Mouse (Mus musculus) limb, embryonic 13.5 days (tissue): ENCODE results near the gene Asxl1. TPM values are rescaled to one million over a fixed set of nuclear protein-coding genes. Genes with fewer than 3 reads are reported as not detected.
"Not testable (repeated sequence)": the region's sequence is repeated elsewhere in the genome, so short reads cannot be mapped to it uniquely, and the experiment has no call there.

ENCODE experiments used
- ATAC-seq: fragments of 200-750 bp; cut with Nextera tagmentation; 2 replicates; pipeline ENCODE4 v1.8.0; 2017; ENCODE audit warnings: low read depth, moderate number of reproducible peaks, moderate TSS enrichment; ENCODE audit not compliant: low FRiP score
- H3K27ac ChIP-seq: fragments of 300-500 bp; sonication (generic); 2 replicates; pipeline ENCODE4 v1.5.1; 2015; ENCODE audit warnings: inconsistent platforms, mild to moderate bottlenecking, moderate library complexity
- H3K27me3 ChIP-seq: fragments of 300-500 bp; sonication (generic); 2 replicates; pipeline ENCODE4 v1.6.1; 2015; ENCODE audit warnings: mild to moderate bottlenecking, inconsistent platforms
- H3K36me3 ChIP-seq: fragments of 300-500 bp; sonication (generic); 2 replicates; pipeline ENCODE4 v1.6.1; 2015; ENCODE audit warnings: inconsistent platforms, mild to moderate bottlenecking, moderate library complexity
- H3K4me1 ChIP-seq: fragments of 300-500 bp; sonication (generic); 2 replicates; pipeline ENCODE4 v1.6.1; 2015; ENCODE audit warnings: inconsistent platforms
- H3K4me2 ChIP-seq: fragments of 300-500 bp; sonication (generic); replicated peaks from 2 replicates; pipeline ENCODE4 v1.6.1; 2015; ENCODE audit warnings: inconsistent platforms, mild to moderate bottlenecking, moderate library complexity
- H3K4me3 ChIP-seq: fragments of 300-500 bp; sonication (generic); 2 replicates; pipeline ENCODE4 v1.5.1; 2015; ENCODE audit warnings: moderate library complexity, mild to moderate bottlenecking, inconsistent platforms
- H3K9ac ChIP-seq: fragments of 300-500 bp; sonication (generic); 2 replicates; pipeline ENCODE4 v1.6.1; 2015; ENCODE audit warnings: mild to moderate bottlenecking, inconsistent platforms
- H3K9me3 ChIP-seq: fragments of 300-500 bp; sonication (generic); 2 replicates; pipeline ENCODE4 v1.6.1; 2016; ENCODE audit warnings: inconsistent platforms
- WGBS: fragments of 180-500 bp; shearing (Covaris S2); methylation state at CpG from one replicate; pipeline ENCODE4 v1.1.7; 2015; 5-methylcytosine and 5-hydroxymethylcytosine counted together
- polyA plus RNA-seq: library from polyadenylated mRNA; unstranded; fragments of >200 nt; fragmentation: Nextera tagmentation; extraction: Ambion mirVana; gene quantifications from 2 replicates; pipeline ENCODE4 v1.2.1, GENCODE M21; 2015

The Asxl1 gene
- polyA plus RNA-seq, 1 experiment from 2014 or later = 13.2 TPM

- H3K9me3 ChIP-seq = no peaks in the 10 kb centered on the region
- peak overlapping the region; percentile 97 for H3K9ac ChIP-seq
- H3K4me3 ChIP-seq = peak overlapping the region; percentile 86
- H3K4me2 ChIP-seq = peak overlapping the region; percentile 72
- H3K4me1 ChIP-seq = peaks cover 34% of the 10 kb centered on the region
- under 1% methylated on average over 29 of the region's 76 CpGs for WGBS
- no peaks in the 10 kb centered on the region for H3K27me3 ChIP-seq
- H3K27ac ChIP-seq = peak overlapping the region; percentile 99
- ATAC-seq = peak; percentile 37
- peaks cover 12% of the 10 kb centered on the region; the same call in 1 of the 2 replicates for H3K36me3 ChIP-seq
Observed at GRCm38 (mm10) chr2:153346221-153347182, 873 bp downstream of the Asxl1 start.

DNA sequence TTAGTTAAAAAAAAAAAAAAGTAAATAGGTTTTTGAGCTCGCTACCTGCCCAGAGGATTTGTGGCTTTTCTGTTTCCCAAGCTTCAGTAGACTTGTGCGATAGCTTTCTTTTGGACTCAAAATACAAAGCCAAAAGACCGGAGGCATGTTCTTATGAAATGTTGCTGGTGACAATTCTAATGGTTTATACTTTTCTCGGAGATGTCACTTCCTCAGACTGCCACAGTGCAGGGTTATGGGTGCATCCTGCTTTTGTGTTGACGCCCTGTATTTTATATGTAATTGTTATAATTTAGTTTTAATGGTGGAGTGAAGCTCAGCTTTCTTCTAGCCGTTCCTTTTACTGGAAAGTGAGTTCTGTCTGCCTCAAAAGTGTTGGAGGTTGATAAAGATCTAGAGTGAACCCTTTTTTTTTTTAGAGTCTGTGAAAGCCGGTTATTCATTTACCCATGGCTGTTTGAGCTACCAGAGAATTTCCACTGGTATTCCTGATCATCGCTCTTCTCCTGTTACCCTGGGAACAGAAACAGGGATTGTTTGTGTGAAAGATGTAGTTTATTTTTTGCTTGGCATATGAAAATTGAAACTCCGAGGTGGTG is 1.7 kb downstream of the Asxl1 start:
- WGBS = 8% methylated on average over 9 of the region's 9 CpGs
- Histone ChIP-seq H3K4me2 (peak overlapping the region; percentile 72), H3K9ac (peak overlapping the region; percentile 97), H3K27ac (peak overlapping the region; percentile 99), H3K9me3 (no peaks in the 10 kb centered on the region), H3K27me3 (no peaks in the 10 kb centered on the region), H3K4me1 (peaks cover 34% of the 10 kb centered on the region), H3K36me3 (peaks cover 9% of the 10 kb centered on the region), H3K4me3 (peak overlapping the region; percentile 86)
- no peak for ATAC-seq

DNA sequence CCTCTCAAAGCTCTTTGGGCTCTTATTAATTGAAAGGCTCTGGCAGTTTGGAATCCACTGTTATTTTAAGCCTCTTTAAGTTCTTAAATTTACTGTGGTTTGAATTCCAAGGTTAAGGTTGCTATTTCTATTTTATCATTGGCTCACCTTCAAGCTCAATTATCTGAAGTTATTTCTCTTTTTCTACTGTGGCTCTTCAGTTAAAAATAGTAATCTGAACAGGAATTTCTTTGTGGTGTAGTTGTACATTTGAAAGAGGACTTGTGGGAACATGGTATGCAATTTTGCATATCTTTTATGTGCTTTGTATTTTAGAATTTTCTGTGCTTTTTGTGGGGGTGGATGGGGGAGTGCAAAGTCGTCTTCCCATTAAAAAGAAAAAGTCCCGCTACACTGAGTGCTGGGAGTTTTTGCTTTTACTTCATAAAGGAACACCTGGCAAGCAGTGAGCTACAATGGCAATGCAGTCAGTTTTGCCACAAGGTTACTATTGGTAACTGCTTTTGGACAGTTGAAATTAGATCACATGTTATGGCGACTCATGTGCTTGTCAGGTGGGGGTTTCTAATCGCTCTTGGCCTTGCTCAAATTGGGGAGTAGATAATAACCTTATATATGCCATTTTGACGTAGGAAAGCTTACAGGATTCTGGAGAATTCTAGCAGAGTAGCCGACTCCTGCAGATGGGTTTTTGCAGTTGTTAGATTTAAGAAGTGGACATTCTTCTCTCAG is 2.6 kb downstream of the Asxl1 start:
- no peak for ATAC-seq
- H3K4me1 ChIP-seq = peaks cover 34% of the 10 kb centered on the region
- H3K36me3 ChIP-seq = peaks cover 13% of the 10 kb centered on the region
- H3K27me3 ChIP-seq = no peaks in the 10 kb centered on the region
- H3K27ac ChIP-seq = peak overlapping the region; percentile 15; the same call in 1 of the 2 replicates
- no peaks in the 10 kb centered on the region for H3K9me3 ChIP-seq
- H3K9ac ChIP-seq = peak overlapping the region; percentile 31; the same call in 1 of the 2 replicates
- 47% methylated on average over 6 of the region's 6 CpGs for WGBS
- peak overlapping the region; percentile 72 for H3K4me2 ChIP-seq
- H3K4me3 ChIP-seq = peak overlapping the region; percentile 86

GRCm38 (mm10) chr2:153350552-153351181 is 5.0 kb downstream of the Asxl1 start:
- Histone ChIP-seq H3K4me3 (no peak overlapping the region), H3K27ac (peak overlapping the region; percentile 28; the same call in 1 of the 2 replicates)
- WGBS = 36% methylated on average over 6 of the region's 6 CpGs

DNA sequence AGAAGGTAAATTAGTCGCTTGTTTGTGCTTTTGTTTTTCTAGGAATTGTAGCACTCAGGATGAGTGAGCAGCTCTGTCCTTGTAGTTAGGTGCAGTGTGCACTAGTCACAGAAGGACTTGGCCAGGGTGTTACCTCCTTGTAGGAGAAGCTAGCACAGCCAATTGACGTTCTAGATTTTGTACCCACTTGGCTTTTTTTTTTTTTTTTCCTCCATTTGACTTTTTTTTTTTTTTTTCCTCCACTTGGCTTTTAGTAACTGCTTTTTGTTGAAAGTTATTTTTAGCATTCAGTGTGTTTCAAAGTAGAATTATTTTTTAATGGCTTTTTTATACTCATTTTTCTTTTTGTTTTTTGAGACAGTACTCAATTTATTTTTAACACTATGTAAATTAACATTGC is 9.0 kb downstream of the Asxl1 start:
- Histone ChIP-seq H3K4me3 (no peak overlapping the region), H3K9me3 (no peaks in the 10 kb centered on the region), H3K27ac (no peak overlapping the region), H3K9ac (no peak overlapping the region), H3K4me1 (peaks cover 14% of the 10 kb centered on the region), H3K27me3 (no peaks in the 10 kb centered on the region), H3K36me3 (peaks cover 66% of the 10 kb centered on the region), H3K4me2 (no peak overlapping the region)
- ATAC-seq = no peak
- 88% methylated on average over 2 of the region's 2 CpGs for WGBS

More at GRCm38 (mm10) chr2:153350552-153351181, 5.0 kb downstream of the Asxl1 start:
- H3K27me3 ChIP-seq = no peaks in the 10 kb centered on the region
- no peak overlapping the region for H3K9ac ChIP-seq
- peak overlapping the region; percentile 12; the same call in 1 of the 2 replicates for H3K4me2 ChIP-seq
- H3K4me1 ChIP-seq = peaks cover 30% of the 10 kb centered on the region
- no peaks in the 10 kb centered on the region for H3K9me3 ChIP-seq
- peaks cover 30% of the 10 kb centered on the region for H3K36me3 ChIP-seq
- ATAC-seq = no peak

DNA sequence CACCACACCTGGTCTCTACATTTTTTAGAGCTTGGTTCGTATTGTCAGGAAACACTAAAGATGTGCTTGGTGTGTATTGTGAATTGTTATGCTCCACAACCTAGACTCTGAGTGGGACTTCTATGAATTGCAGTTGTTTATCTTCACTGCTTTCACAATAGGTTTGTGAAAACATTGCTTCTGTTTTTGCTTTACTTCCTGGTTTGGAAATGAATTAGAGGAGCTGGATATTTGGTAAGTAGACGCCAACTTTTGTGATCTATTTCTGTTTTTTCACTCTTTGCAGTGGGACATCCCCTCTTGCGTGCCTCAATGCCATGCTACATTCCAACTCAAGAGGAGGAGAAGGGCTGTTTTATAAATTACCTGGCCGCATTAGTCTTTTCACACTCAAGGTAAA is 11.2 kb downstream of the Asxl1 start:
- WGBS = 94% methylated on average over 4 of the region's 4 CpGs
- no peak overlapping the region for H3K4me2 ChIP-seq
- H3K4me3 ChIP-seq = no peak overlapping the region
- H3K4me1 ChIP-seq = no peaks in the 10 kb centered on the region
- H3K36me3 ChIP-seq = peaks cover 72% of the 10 kb centered on the region
- H3K9ac ChIP-seq = no peak overlapping the region
- H3K27me3 ChIP-seq = no peaks in the 10 kb centered on the region
- ATAC-seq = no peak
- no peaks in the 10 kb centered on the region for H3K9me3 ChIP-seq
- no peak overlapping the region for H3K27ac ChIP-seq

DNA sequence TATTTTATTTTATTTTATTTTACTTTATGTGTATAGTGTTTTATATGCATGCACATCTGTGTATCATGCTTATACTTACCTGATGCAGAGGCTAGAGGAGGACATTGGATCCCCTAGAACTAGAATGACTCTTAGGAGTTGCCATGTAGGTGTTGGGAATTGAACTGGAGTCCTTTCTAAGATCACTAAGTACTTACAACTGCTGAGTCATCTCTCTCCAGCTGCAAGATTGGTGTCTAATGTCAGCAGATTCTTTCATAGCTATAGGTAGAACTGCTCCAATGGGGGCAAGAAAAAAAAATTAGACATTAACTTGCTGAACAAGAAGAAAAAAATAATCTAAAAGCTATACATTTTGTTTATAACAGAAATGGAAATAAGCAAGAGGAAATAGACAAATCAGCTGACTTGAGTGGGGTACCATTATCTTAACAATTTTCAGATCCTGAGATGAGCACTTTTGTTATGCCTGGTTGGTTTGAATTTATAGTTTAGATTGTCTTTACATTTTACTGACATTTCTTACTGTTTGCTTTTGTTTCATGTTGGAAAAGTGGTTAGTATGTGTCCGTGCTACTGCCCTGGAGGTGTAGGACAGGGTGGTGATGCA is 15.6 kb downstream of the Asxl1 start:
- Histone ChIP-seq H3K4me1 (no peaks in the 10 kb centered on the region), H3K27ac (no peak overlapping the region), H3K9ac (no peak overlapping the region), H3K9me3 (no peaks in the 10 kb centered on the region), H3K4me3 (no peak overlapping the region), H3K36me3 (peaks cover 72% of the 10 kb centered on the region), H3K4me2 (no peak overlapping the region), H3K27me3 (no peaks in the 10 kb centered on the region)
- ATAC-seq = no peak
- 92% methylated on average over 1 of the region's 1 CpGs for WGBS

DNA sequence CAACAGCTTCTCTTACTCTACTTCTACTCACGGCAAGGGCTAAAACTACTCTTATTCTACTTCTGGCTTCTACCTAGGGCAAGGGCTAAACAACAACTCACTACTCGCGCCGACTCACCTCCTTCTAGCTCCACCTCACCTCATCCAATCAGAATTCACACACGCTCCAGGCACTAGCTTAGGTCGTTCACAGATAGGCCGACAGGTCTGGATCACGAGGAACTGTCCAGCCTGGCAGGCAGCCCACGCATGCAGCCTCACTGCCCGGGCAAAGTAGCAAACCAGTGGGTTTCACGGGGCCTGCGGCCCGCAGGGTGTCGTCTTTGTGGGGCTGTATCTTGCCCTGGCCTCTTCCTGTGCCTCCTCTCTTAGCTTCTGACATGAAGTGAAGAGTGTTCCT is 18.9 kb downstream of the Asxl1 start:
- not testable (repeated sequence) for H3K4me3 ChIP-seq, H3K4me2 ChIP-seq, H3K9me3 ChIP-seq, ATAC-seq, H3K27me3 ChIP-seq, H3K27ac ChIP-seq, H3K4me1 ChIP-seq, H3K9ac ChIP-seq
- 93% methylated on average over 14 of the region's 14 CpGs for whole genome bisulfite sequencing
- peaks cover 71% of the 10 kb centered on the region for H3K36me3 ChIP-seq

DNA sequence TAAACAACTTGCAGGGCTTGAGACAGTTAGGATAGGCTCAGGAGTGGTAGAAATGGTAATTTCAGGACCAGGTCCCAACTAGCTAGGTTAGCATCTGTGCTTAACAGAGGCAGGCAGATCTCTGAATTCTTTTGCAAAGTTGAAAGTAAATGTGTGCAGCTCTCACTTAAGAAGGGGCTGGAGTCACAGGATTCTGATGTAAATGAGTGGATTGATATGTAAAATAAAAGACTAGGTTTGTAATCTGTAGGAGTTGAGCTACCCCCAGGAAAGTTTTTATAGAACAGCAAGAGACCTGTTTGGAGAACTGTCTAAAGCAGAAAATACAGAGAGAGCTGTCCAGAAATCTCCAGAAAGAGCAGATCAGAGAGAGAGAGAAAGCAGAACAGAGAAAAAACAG is 25.2 kb downstream of the Asxl1 start:
- ATAC-seq = no peak
- H3K36me3 ChIP-seq = peaks cover 41% of the 10 kb centered on the region
- no peak overlapping the region for H3K27ac ChIP-seq
- H3K4me1 ChIP-seq = no peaks in the 10 kb centered on the region
- H3K4me2 ChIP-seq = no peak overlapping the region
- H3K9me3 ChIP-seq = no peaks in the 10 kb centered on the region
- no peak overlapping the region for H3K4me3 ChIP-seq
- no peaks in the 10 kb centered on the region for H3K27me3 ChIP-seq
- H3K9ac ChIP-seq = no peak overlapping the region

- H3K27me3 ChIP-seq = no peaks in the 10 kb centered on the region
- ATAC-seq = no peak
- no peaks in the 10 kb centered on the region for H3K9me3 ChIP-seq
- H3K4me1 ChIP-seq = no peaks in the 10 kb centered on the region
- H3K9ac ChIP-seq = no peak overlapping the region
- H3K27ac ChIP-seq = no peak overlapping the region
- WGBS = 82% methylated on average over 2 of the region's 2 CpGs
- peaks cover 31% of the 10 kb centered on the region for H3K36me3 ChIP-seq
- H3K4me2 ChIP-seq = no peak overlapping the region
- no peak overlapping the region for H3K4me3 ChIP-seq
Observed at GRCm38 (mm10) chr2:153375380-153375779, 29.8 kb downstream of the Asxl1 start.

DNA sequence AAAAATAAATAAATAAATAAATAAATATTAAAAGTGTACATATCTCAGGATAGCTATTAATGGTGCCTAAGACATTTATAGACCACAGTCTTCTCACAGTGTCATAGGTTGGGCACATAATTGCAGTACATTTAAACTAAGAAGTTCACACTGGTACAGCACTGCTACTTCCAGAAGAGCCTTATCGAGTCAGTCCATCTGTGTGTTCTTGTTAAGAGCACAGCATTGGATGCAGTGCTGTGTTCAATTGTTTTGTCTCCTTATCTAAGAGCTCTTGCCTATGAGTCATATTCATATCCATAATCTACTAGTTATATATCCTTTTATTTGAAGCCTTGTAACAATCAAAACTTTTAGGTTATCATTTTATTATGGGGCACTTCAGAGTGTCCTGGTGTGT is 34.9 kb downstream of the Asxl1 start:
- Histone ChIP-seq H3K9ac (no peak overlapping the region), H3K36me3 (peaks cover 58% of the 10 kb centered on the region), H3K27ac (no peak overlapping the region), H3K4me3 (no peak overlapping the region), H3K4me1 (no peaks in the 10 kb centered on the region), H3K9me3 (no peaks in the 10 kb centered on the region), H3K27me3 (no peaks in the 10 kb centered on the region), H3K4me2 (no peak overlapping the region)
- 97% methylated on average over 1 of the region's 1 CpGs for WGBS
- ATAC-seq = no peak
